Mouse (Mus musculus) spleen, adult 2 months (tissue): Measurements from ENCODE around the gene Flrt1. TPM values are rescaled to one million over a fixed set of nuclear protein-coding genes. Genes with fewer than 3 reads are reported as not detected.

Source experiments
- DNase-seq, 2 experiments: peaks; one replicate each; pipeline versions ENCODE4 v3.0.0 to v3.0.0-alpha.2; 2012 to 2021; ENCODE audit warnings: low spot score in 2 of 2, low read depth in 1 of 2
- H3K27ac ChIP-seq: fragments of 200-500 bp; 2 replicates; pipeline ENCODE4 v1.5.1; 2012; ENCODE audit warnings: low read length, inconsistent platforms; ENCODE audit not compliant: insufficient read depth
- H3K27me3 ChIP-seq: fragments of 200-500 bp; 2 replicates; pipeline ENCODE4 v1.6.1; 2012; ENCODE audit warnings: mild to moderate bottlenecking, moderate library complexity, low read length, inconsistent platforms; ENCODE audit not compliant: control insufficient read depth, insufficient read depth
- H3K36me3 ChIP-seq: fragments of 200-500 bp; 2 replicates; pipeline ENCODE4 v1.6.1; 2012; ENCODE audit warnings: mild to moderate bottlenecking, low read length, inconsistent platforms; ENCODE audit not compliant: control insufficient read depth, insufficient read depth
- H3K4me1 ChIP-seq: fragments of 200-500 bp; 2 replicates; pipeline ENCODE4 v1.6.1; 2011; ENCODE audit warnings: inconsistent platforms; ENCODE audit not compliant: control insufficient read depth, insufficient read depth, insufficient read length
- H3K4me3 ChIP-seq: fragments of 200-500 bp; 2 replicates; pipeline ENCODE4 v1.5.1; 2011; ENCODE audit warnings: mild to moderate bottlenecking, inconsistent platforms; ENCODE audit not compliant: insufficient read depth, insufficient read length; ENCODE audit errors: extremely low read depth
- CTCF ChIP-seq: fragments of 200-500 bp; IDR thresholded peaks from 2 replicates; pipeline ENCODE4 v1.5.1; 2011; ENCODE audit warnings: mild to moderate bottlenecking, inconsistent platforms; ENCODE audit not compliant: insufficient read depth, insufficient read length, insufficient replicate concordance; ENCODE audit errors: extremely low read depth
- POLR2A ChIP-seq: fragments of 200-500 bp; IDR thresholded peaks from 2 replicates; pipeline ENCODE4 v1.6.1; 2011; ENCODE audit warnings: low read depth, low read length, inconsistent platforms
- WGBS: fragments of 180-500 bp; shearing (Covaris S2); methylation state at CpG from one replicate; pipeline ENCODE4 v1.1.7; 2018; 5-methylcytosine and 5-hydroxymethylcytosine counted together
- polyA plus RNA-seq: library from polyadenylated mRNA; depleted of rRNA; stranded (reverse); fragments of >200 nt; gene quantifications from 2 replicates; pipeline ENCODE4 v1.2.3, GENCODE M21; 2012

Gene Flrt1
- polyA plus RNA-seq, 1 experiment: 0.16 TPM

- WGBS: 87% methylated on average over 10 of the region's 10 CpGs
- Histone ChIP-seq H3K4me3 (no peak overlapping the region), H3K27ac (no peak overlapping the region), H3K36me3 (no peaks in the 10 kb centered on the region), H3K27me3 (no peaks in the 10 kb centered on the region), H3K4me1 (no peaks in the 10 kb centered on the region)
- DNase-seq: no peak
- TF ChIP-seq CTCF (no peak), POLR2A (no peak)
These were observed 14.0 kb downstream of the Flrt1 start for GRCm38 (mm10) chr19:7091448-7092050.

GRCm38 (mm10) chr19:7090369-7091064 is 15.0 kb downstream of the Flrt1 start:
- no peaks in the 10 kb centered on the region for H3K4me1 ChIP-seq
- H3K27ac ChIP-seq: no peak overlapping the region
- WGBS: 58% methylated on average over 10 of the region's 10 CpGs

GRCm38 (mm10) chr19:7089842-7090251 is 15.7 kb downstream of the Flrt1 start:
- no peak for DNase-seq
- no peaks in the 10 kb centered on the region for H3K27me3 ChIP-seq
- TF ChIP-seq POLR2A (no peak), CTCF (no peak)
- WGBS: 67% methylated on average over 7 of the region's 7 CpGs
- H3K36me3 ChIP-seq: no peaks in the 10 kb centered on the region
- H3K4me1 ChIP-seq: no peaks in the 10 kb centered on the region
- H3K4me3 ChIP-seq: no peak overlapping the region
- no peak overlapping the region for H3K27ac ChIP-seq

More at GRCm38 (mm10) chr19:7090369-7091064, 15.0 kb downstream of the Flrt1 start:
- no peaks in the 10 kb centered on the region for H3K27me3 ChIP-seq
- DNase-seq: no peak
- TF ChIP-seq POLR2A: no peak
- no peak for TF ChIP-seq CTCF
- H3K4me3 ChIP-seq: no peak overlapping the region
- no peaks in the 10 kb centered on the region for H3K36me3 ChIP-seq

- Histone ChIP-seq H3K36me3 (no peaks in the 10 kb centered on the region), H3K4me1 (no peaks in the 10 kb centered on the region), H3K27me3 (no peaks in the 10 kb centered on the region), H3K27ac (no peak overlapping the region), H3K4me3 (no peak overlapping the region)
- no peak for TF ChIP-seq CTCF
- no peak for TF ChIP-seq POLR2A
- WGBS: 84% methylated on average over 5 of the region's 5 CpGs
- DNase-seq: no peak
These were observed 16.5 kb downstream of the Flrt1 start for GRCm38 (mm10) chr19:7089050-7089449.

- H3K27me3 ChIP-seq: no peaks in the 10 kb centered on the region
- 16% methylated on average over 9 of the region's 9 CpGs for WGBS
- H3K27ac ChIP-seq: no peak overlapping the region
- no peak for DNase-seq
- no peaks in the 10 kb centered on the region for H3K36me3 ChIP-seq
- no peak for TF ChIP-seq POLR2A
- TF ChIP-seq CTCF: no peak
- H3K4me1 ChIP-seq: no peaks in the 10 kb centered on the region
- H3K4me3 ChIP-seq: no peak overlapping the region
These were observed 17.0 kb downstream of the Flrt1 start for GRCm38 (mm10) chr19:7088558-7088957.

GRCm38 (mm10) chr19:7084734-7085133 is 20.8 kb downstream of the Flrt1 start:
- 68% methylated on average over 15 of the region's 15 CpGs for WGBS
- no peak overlapping the region for H3K27ac ChIP-seq
- no peak overlapping the region for H3K4me3 ChIP-seq
- TF ChIP-seq CTCF (no peak), POLR2A (no peak)
- no peaks in the 10 kb centered on the region for H3K36me3 ChIP-seq
- DNase-seq: no peak
- no peaks in the 10 kb centered on the region for H3K4me1 ChIP-seq
- H3K27me3 ChIP-seq: no peaks in the 10 kb centered on the region
